Mouse (Mus musculus) lung, embryonic 14.5 days (tissue): ENCODE results near the gene Psph. TPM values are rescaled to one million over a fixed set of nuclear protein-coding genes. Genes with fewer than 3 reads are reported as not detected.
"Not testable (repeated sequence)": the region's sequence is repeated elsewhere in the genome, so short reads cannot be mapped to it uniquely, and the experiment has no call there.

Source experiments
- ATAC-seq: fragments of 200-750 bp; cut with Nextera tagmentation; 2 replicates; pipeline ENCODE4 v1.8.0; 2017; ENCODE audit warnings: mild to moderate bottlenecking, moderate TSS enrichment, moderate library complexity; ENCODE audit not compliant: insufficient read depth
- DNase-seq: peaks from one replicate; pipeline ENCODE4 v3.0.0-alpha.2; 2015
- H3K27ac ChIP-seq: fragments of 300-500 bp; sonication (generic); 2 replicates; pipeline ENCODE4 v1.5.1; 2014; ENCODE audit warnings: low read depth, mild to moderate bottlenecking, moderate library complexity
- H3K27me3 ChIP-seq: fragments of 300-500 bp; sonication (generic); 2 replicates; pipeline ENCODE4 v1.6.1; 2014; ENCODE audit warnings: low read length, control low read depth; ENCODE audit not compliant: insufficient read depth
- H3K36me3 ChIP-seq: fragments of 300-500 bp; sonication (generic); 2 replicates; pipeline ENCODE4 v1.6.1; 2014; ENCODE audit warnings: control low read depth; ENCODE audit not compliant: insufficient read depth
- H3K4me1 ChIP-seq: fragments of 300-500 bp; sonication (generic); 2 replicates; pipeline ENCODE4 v1.6.1; 2014; ENCODE audit warnings: antibody characterized with exemption, control low read depth; ENCODE audit not compliant: insufficient read depth
- H3K4me2 ChIP-seq: fragments of 300-500 bp; sonication (generic); 2 replicates; pipeline ENCODE4 v1.6.1; 2014; ENCODE audit warnings: mild to moderate bottlenecking
- H3K4me3 ChIP-seq: fragments of 300-500 bp; sonication (generic); 2 replicates; pipeline ENCODE4 v1.5.1; 2014; ENCODE audit warnings: low read depth, low read length
- H3K9ac ChIP-seq: fragments of 300-500 bp; sonication (generic); 2 replicates; pipeline ENCODE4 v1.6.1; 2014
- H3K9me3 ChIP-seq: fragments of 300-500 bp; sonication (generic); 2 replicates; pipeline ENCODE4 v1.6.1; 2016; ENCODE audit warnings: low read depth, low read length, control low read depth
- CTCF ChIP-seq: IDR thresholded peaks from 2 replicates; pipeline ENCODE4 v1.5.1; 2016; ENCODE audit warnings: antibody characterized with exemption, low read depth
- WGBS: fragments of 180-500 bp; shearing (Covaris S2); extraction: QIAGEN DNeasy Blood & Tissue Kit; methylation state at CpG from one replicate; pipeline ENCODE4 v1.1.7; 2014; 5-methylcytosine and 5-hydroxymethylcytosine counted together
- polyA plus RNA-seq: library from polyadenylated mRNA; unstranded; fragments of >200 nt; fragmentation: Nextera tagmentation; extraction: Ambion mirVana; gene quantifications from 2 replicates; pipeline ENCODE4 v1.2.1, GENCODE M21; 2014

Psph gene
- polyA plus RNA-seq, 1 experiment from 2014 or later, result 31.4 TPM

DNA sequence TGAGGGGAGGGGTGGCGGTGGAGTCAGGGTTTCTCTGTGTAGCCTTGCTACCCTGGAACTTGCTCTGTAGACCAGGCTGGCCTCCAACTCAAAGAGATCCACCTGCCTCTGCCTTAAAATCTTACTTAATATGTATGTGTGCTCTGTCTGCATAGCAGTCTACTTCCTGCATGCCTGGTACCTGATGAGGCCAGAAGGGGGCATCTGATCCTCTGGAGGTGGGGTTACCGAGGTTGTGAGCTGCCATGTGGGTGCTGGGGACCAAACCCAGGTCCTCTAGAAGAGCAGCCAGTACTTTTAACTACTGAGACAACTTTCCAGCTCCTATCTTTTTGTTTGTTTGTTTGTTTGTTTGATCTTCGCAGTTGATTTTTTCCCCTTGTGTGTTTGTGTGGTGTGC, 7.1 kb downstream of the Psph start:
- WGBS, result 89% methylated on average over 3 of the region's 3 CpGs
- no peak overlapping the region for H3K9ac ChIP-seq
- H3K4me3 ChIP-seq, result no peak overlapping the region
- H3K27me3 ChIP-seq, result no peaks in the 10 kb centered on the region
- DNase-seq (no peak), ATAC-seq (no peak)
- TF ChIP-seq CTCF, result no peak
- H3K9me3 ChIP-seq, result no peaks in the 10 kb centered on the region
- no peaks in the 10 kb centered on the region for H3K36me3 ChIP-seq
- no peak overlapping the region for H3K4me2 ChIP-seq
- peaks cover 7% of the 10 kb centered on the region for H3K4me1 ChIP-seq
- H3K27ac ChIP-seq, result no peak overlapping the region

DNA sequence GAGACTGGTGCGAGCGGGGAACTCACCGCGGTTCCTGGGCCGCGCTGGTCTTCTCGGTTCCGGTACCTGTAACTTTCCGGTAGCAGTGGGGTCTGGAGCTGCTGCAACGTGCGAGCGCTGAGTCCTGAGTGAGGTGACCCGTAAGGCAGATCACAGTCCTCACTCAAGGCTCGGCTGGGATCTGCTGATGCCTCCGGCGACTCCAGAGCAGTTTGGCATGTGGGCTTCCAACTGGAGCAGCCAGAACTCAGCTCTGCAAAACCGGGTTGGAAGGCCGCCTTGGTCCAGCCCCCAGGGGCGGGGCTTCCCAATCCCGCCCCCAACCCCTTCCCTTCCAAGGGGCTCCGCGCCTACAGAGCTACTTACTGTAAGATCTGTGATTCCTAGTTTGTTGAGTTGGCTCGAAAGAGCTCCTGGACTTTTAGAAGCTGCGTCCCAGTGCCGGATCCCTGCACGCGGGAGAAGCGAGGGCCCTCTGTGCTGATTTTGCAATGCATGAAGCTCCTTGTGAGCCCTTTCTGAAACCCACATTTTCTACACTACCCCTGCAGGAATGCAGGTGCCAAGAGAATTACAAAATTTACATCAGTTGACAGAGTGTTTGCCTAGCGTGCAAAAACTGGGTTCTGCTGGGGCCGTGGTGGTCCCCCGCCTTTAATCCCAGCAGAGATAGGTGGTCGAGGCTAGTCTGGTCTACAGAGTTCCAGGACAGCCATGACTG, 8.1 kb downstream of the Psph start:
- under 1% methylated on average over 32 of the region's 32 CpGs for WGBS
- peak; percentile 96 for ATAC-seq
- H3K4me3 ChIP-seq, result peak overlapping the region; percentile 54
- TF ChIP-seq CTCF, result no peak
- no peak overlapping the region; the same call in 1 of the 2 replicates for H3K27ac ChIP-seq
- peaks cover 7% of the 10 kb centered on the region for H3K4me1 ChIP-seq
- no peaks in the 10 kb centered on the region for H3K9me3 ChIP-seq
- DNase-seq, result peak; percentile 90
- no peaks in the 10 kb centered on the region for H3K27me3 ChIP-seq
- H3K9ac ChIP-seq, result peak overlapping the region; percentile 65
- H3K36me3 ChIP-seq, result no peaks in the 10 kb centered on the region
- H3K4me2 ChIP-seq, result peak overlapping the region; percentile 88

DNA sequence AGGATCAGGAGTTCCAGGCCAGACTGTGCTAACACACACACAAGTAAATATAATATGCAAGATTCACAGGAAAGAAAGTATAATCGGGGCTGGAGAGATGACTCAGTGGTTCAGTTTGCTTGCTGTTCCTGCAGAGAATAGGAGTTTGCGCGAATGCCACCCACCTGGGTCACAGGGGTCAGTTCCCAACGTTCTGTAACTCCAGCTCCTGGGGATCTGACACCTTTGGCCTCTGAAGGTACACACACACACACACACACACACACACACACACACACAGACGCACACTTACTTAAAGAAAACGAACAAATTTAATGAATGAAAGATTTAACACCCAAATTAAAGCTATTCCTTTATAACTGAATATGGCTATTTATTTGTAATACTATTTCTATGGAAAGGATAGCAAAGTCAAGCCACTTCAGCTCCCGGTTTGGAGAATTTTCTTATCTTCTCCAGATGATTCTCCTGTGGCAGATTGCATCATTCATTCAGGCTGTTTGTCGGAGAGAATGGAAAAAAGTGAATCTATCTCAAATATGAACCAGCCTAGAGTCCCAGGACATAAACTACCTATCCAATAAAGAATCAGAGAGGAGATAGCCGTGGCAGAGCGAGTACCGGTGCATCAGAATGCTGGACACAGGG, 8.8 kb downstream of the Psph start:
- H3K36me3 ChIP-seq, result no peaks in the 10 kb centered on the region
- peaks cover 7% of the 10 kb centered on the region for H3K4me1 ChIP-seq
- 32% methylated on average over 11 of the region's 11 CpGs for WGBS
- H3K9me3 ChIP-seq, result no peaks in the 10 kb centered on the region
- H3K9ac ChIP-seq, result peak overlapping the region; percentile 65
- H3K27me3 ChIP-seq, result no peaks in the 10 kb centered on the region
- peak; percentile 5 for DNase-seq
- peak overlapping the region; percentile 54 for H3K4me3 ChIP-seq
- ATAC-seq, result no peak; the same call in 1 of the 2 replicates
- H3K27ac ChIP-seq, result no peak overlapping the region
- H3K4me2 ChIP-seq, result peak overlapping the region; percentile 88
- no peak for TF ChIP-seq CTCF

DNA sequence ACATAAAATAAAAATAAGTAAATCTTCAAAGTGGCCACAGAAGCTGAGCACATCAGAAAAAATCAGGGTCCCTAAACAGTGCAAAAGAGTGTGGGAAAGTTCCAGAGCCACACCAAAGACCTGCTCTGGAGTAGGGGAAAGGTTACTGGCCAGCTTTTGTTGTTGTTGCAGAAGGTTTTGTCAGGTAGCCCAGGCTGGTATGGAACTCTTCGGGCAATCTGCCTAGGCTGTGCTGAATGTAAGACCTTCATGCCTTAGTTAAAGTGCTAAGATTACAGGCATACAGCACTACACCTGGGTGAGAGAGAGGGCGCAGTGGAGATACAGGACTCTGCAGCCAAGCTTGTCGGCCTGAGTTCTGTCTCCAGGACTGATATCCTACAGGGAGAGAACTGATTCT, 12.6 kb downstream of the Psph start:
- no peak for TF ChIP-seq CTCF
- H3K9ac ChIP-seq, result no peak overlapping the region
- H3K4me3 ChIP-seq, result no peak overlapping the region
- no peaks in the 10 kb centered on the region for H3K36me3 ChIP-seq
- no peak for DNase-seq
- no peak overlapping the region for H3K27ac ChIP-seq
- no peak for ATAC-seq
- peaks cover 4% of the 10 kb centered on the region for H3K4me1 ChIP-seq
- no peak overlapping the region for H3K4me2 ChIP-seq
- no peaks in the 10 kb centered on the region for H3K27me3 ChIP-seq
- 85% methylated on average over 3 of the region's 3 CpGs for WGBS
- no peaks in the 10 kb centered on the region for H3K9me3 ChIP-seq

GRCm38 (mm10) chr5:129773330-129773729, 13.9 kb downstream of the Psph start:
- H3K4me2 ChIP-seq, H3K4me1 ChIP-seq, DNase-seq, H3K4me3 ChIP-seq, H3K9me3 ChIP-seq, H3K36me3 ChIP-seq, ATAC-seq, H3K27me3 ChIP-seq, H3K9ac ChIP-seq, H3K27ac ChIP-seq: not testable (repeated sequence)
- 73% methylated on average over 4 of the region's 4 CpGs for WGBS

GRCm38 (mm10) chr5:129772433-129772832, 14.8 kb downstream of the Psph start:
- no peak overlapping the region for H3K9ac ChIP-seq
- 0 out of 2 replicates have a peak, but pooled peaks cover 3% of the 10 kb centered on the region for H3K36me3 ChIP-seq
- H3K27me3 ChIP-seq, result no peaks in the 10 kb centered on the region
- no peak for DNase-seq
- no peak for ATAC-seq
- no peaks in the 10 kb centered on the region for H3K4me1 ChIP-seq
- no peak overlapping the region for H3K4me2 ChIP-seq
- TF ChIP-seq CTCF, result no peak
- H3K4me3 ChIP-seq, result no peak overlapping the region
- 80% methylated on average over 10 of the region's 10 CpGs for WGBS
- H3K9me3 ChIP-seq, result no peaks in the 10 kb centered on the region
- no peak overlapping the region for H3K27ac ChIP-seq

- no peak overlapping the region for H3K9ac ChIP-seq
- 70% methylated on average over 23 of the region's 23 CpGs for WGBS
- H3K36me3 ChIP-seq, result 0 out of 2 replicates have a peak, but pooled peaks cover 3% of the 10 kb centered on the region
- H3K4me1 ChIP-seq, result no peaks in the 10 kb centered on the region
- no peak overlapping the region for H3K27ac ChIP-seq
- H3K4me2 ChIP-seq, result no peak overlapping the region
- no peaks in the 10 kb centered on the region for H3K27me3 ChIP-seq
- DNase-seq, result no peak
- no peak overlapping the region for H3K4me3 ChIP-seq
- TF ChIP-seq CTCF, result no peak
- ATAC-seq, result no peak
- H3K9me3 ChIP-seq, result no peaks in the 10 kb centered on the region
These were observed 16.6 kb downstream of the Psph start for GRCm38 (mm10) chr5:129770443-129771355.
